Mouse (Mus musculus): ENCODE results near the gene Klf9. TPM values are rescaled to one million over a fixed set of nuclear protein-coding genes. Genes with fewer than 3 reads are reported as not detected.

Klf9 gene
- total and polyA plus RNA-seq, 3 experiments: 21.1 to 70.7 (median 32.4) TPM

DNA sequence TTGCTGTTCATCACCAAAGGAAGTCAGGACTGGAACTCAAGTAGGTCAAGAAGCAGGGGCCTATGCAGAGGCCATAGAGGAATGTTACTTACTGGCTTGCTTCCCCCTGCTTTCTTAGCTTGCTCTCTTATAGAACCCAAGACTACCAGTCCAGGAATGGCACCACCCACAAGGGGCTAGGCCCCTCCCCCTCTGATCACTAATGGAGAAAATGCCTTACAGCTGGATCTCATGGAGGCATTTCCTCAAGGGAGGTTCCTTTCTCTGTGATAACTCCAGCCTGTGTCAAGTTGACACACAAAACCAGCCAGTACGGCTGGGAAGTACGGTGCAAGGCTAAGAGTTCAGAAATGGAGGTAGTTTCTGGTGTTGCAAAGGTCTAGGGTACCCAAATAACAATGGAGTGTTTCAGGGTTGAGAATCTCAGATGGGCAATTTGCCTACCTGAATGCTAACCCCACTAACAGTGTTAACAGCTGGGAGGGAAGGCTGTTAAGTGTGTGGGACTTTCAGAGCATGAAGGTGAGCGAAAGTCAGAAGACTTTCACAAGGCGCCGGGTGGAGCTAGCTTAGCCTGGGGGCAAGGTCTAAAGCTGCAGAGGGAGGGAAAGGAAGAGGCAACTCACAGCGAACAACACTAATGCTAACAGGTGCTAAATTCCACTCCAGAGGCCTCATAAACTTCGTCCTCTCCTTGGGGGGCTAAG, 8.2 kb upstream of the Klf9 start:
- ATAC-seq (ENCODE audit: extremely low read depth, insufficient number of reproducible peaks, low FRiP score, poor library complexity, severe bottlenecking) (no peak), DNase-seq (ENCODE audit: low spot score) (no peak)
- peaks cover 67% of the 10 kb centered on the region for H3K4me1 ChIP-seq (ENCODE audit: insufficient read depth, low read depth, low read length)
- no peaks in the 10 kb centered on the region; the same call in 1 of the 2 replicates for H3K27me3 ChIP-seq (ENCODE audit: insufficient read depth, low read length)
- no peak overlapping the region for H3K4me3 ChIP-seq (ENCODE audit: low read depth, low read length)
- no peaks in the 10 kb centered on the region for H3K36me3 ChIP-seq (replicated peaks)
- no peaks in the 10 kb centered on the region for H3K9me3 ChIP-seq (replicated peaks)
- TF ChIP-seq GATA2 (IDR thresholded peaks at IDR 0.05; ENCODE audit: borderline replicate concordance, low read depth, low read length) (no peak), CTCF (IDR thresholded peaks at IDR 0.05; ENCODE audit: low read depth, low read length) (no peak), TAL1 (conservative IDR thresholded peaks at IDR 0.05; ENCODE audit: low read depth, low read length) (no peak), POLR2AphosphoS5 (IDR thresholded peaks at IDR 0.05; ENCODE audit: insufficient replicate concordance, low read depth, low read length) (no peak), GATA1 (IDR thresholded peaks at IDR 0.05; ENCODE audit: borderline replicate concordance, low read length) (no peak)

- H3K27me3 ChIP-seq (ENCODE audit: insufficient read depth, low read length): no peaks in the 10 kb centered on the region; the same call in 1 of the 2 replicates
- peak overlapping the region; percentile 72 for H3K4me3 ChIP-seq (ENCODE audit: low read depth, low read length)
- DNase-seq (ENCODE audit: low spot score) (no peak), ATAC-seq (ENCODE audit: extremely low read depth, insufficient number of reproducible peaks, low FRiP score, poor library complexity, severe bottlenecking) (no peak)
- H3K4me1 ChIP-seq (ENCODE audit: insufficient read depth, low read depth, low read length): peaks cover 72% of the 10 kb centered on the region
- H3K9me3 ChIP-seq (replicated peaks): no peaks in the 10 kb centered on the region
- TF ChIP-seq TAL1 (conservative IDR thresholded peaks at IDR 0.05; ENCODE audit: low read depth, low read length): no peak
- no peak for TF ChIP-seq CTCF (IDR thresholded peaks at IDR 0.05; ENCODE audit: low read depth, low read length)
- TF ChIP-seq GATA2 (IDR thresholded peaks at IDR 0.05; ENCODE audit: borderline replicate concordance, low read depth, low read length): no peak
- TF ChIP-seq POLR2AphosphoS5 (IDR thresholded peaks at IDR 0.05; ENCODE audit: insufficient replicate concordance, low read depth, low read length): no peak
- no peak for TF ChIP-seq GATA1 (IDR thresholded peaks at IDR 0.05; ENCODE audit: borderline replicate concordance, low read length)
- no peaks in the 10 kb centered on the region for H3K36me3 ChIP-seq (replicated peaks)
Observed at GRCm38 (mm10) chr19:23133427-23134094, 7.5 kb upstream of the Klf9 start.

DNA sequence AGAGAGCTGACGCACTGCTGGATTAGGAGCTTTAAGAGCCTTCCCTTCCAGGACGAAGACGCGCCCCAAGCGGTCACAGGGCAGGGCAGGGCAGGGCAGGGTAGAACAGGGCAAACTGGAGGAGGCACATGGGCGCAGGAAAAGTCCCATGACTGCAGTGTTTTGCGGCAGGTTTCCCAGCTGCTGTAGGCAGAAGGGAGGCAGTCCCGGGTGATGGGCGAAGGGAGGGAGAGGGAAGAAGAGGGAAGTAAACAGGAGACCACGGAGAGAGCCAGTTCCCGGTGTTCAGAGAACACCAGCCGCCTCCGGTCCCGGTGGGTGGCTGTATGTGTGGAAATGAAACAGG, 7.0 kb upstream of the Klf9 start:
- no peaks in the 10 kb centered on the region for H3K9me3 ChIP-seq (replicated peaks)
- H3K36me3 ChIP-seq (replicated peaks): no peaks in the 10 kb centered on the region
- no peak for TF ChIP-seq GATA2 (IDR thresholded peaks at IDR 0.05; ENCODE audit: borderline replicate concordance, low read depth, low read length)
- no peak for TF ChIP-seq CTCF (IDR thresholded peaks at IDR 0.05; ENCODE audit: low read depth, low read length)
- TF ChIP-seq GATA1 (IDR thresholded peaks at IDR 0.05; ENCODE audit: borderline replicate concordance, low read length): no peak
- TF ChIP-seq POLR2AphosphoS5 (IDR thresholded peaks at IDR 0.05; ENCODE audit: insufficient replicate concordance, low read depth, low read length): no peak
- TF ChIP-seq TAL1 (conservative IDR thresholded peaks at IDR 0.05; ENCODE audit: low read depth, low read length): no peak
- peaks cover 72% of the 10 kb centered on the region for H3K4me1 ChIP-seq (ENCODE audit: insufficient read depth, low read depth, low read length)
- DNase-seq (ENCODE audit: low spot score): no peak
- peak; percentile 25; the same call in 1 of the 2 replicates for ATAC-seq (ENCODE audit: extremely low read depth, insufficient number of reproducible peaks, low FRiP score, poor library complexity, severe bottlenecking)
- peak overlapping the region; percentile 72 for H3K4me3 ChIP-seq (ENCODE audit: low read depth, low read length)
- no peaks in the 10 kb centered on the region; the same call in 1 of the 2 replicates for H3K27me3 ChIP-seq (ENCODE audit: insufficient read depth, low read length)

DNA sequence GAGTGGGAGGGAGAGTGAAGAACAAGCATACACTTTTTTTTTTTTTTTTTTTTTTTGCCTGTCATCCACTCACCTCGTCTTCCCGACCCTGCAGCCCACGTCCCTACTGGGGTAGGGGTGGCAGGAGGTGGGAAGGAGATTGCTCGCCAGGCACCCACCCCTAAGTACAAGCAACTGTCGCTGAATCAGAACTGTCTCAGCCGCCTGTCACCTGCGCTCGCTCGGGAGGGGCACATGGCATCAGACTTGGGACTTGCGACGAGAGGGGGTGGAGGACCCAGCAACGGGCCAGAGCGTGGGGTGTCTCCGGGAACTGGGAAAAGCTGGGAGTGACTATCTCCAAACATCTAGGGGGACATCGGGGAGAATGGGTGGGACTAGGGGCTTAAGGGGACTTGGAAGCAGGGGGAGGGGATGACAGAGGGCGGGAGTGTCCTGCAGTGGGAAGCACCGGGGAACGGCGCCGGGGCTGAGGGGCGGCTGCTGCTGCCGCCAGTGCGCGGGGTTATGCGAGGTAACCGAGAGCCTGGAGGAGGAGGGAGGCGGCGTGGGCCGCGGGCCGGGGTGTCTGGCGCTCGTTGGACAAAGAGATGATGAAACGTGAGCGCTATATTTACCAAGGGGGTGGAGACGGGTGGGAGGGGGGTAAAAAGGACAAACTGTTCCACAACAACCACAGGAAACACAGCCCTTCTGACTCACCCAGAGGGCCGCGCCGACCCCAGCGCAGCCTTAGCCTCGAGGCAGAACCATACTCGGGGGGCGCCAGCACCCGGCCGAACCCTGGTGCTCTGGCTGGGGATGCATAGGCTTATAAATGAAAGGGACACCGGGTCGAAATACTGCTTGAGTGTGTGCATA, 6.4 kb upstream of the Klf9 start:
- no peaks in the 10 kb centered on the region for H3K9me3 ChIP-seq (replicated peaks)
- TF ChIP-seq CTCF (IDR thresholded peaks at IDR 0.05; ENCODE audit: low read depth, low read length): no peak
- TF ChIP-seq POLR2AphosphoS5 (IDR thresholded peaks at IDR 0.05; ENCODE audit: insufficient replicate concordance, low read depth, low read length): no peak
- no peak for TF ChIP-seq GATA1 (IDR thresholded peaks at IDR 0.05; ENCODE audit: borderline replicate concordance, low read length)
- TF ChIP-seq TAL1 (conservative IDR thresholded peaks at IDR 0.05; ENCODE audit: low read depth, low read length): no peak
- TF ChIP-seq GATA2 (IDR thresholded peaks at IDR 0.05; ENCODE audit: borderline replicate concordance, low read depth, low read length): no peak
- no peaks in the 10 kb centered on the region; the same call in 1 of the 2 replicates for H3K27me3 ChIP-seq (ENCODE audit: insufficient read depth, low read length)
- H3K4me3 ChIP-seq (ENCODE audit: low read depth, low read length): peak overlapping the region; percentile 72
- no peaks in the 10 kb centered on the region for H3K36me3 ChIP-seq (replicated peaks)
- peak; percentile 40 for ATAC-seq (ENCODE audit: extremely low read depth, insufficient number of reproducible peaks, low FRiP score, poor library complexity, severe bottlenecking)
- DNase-seq (ENCODE audit: low spot score): peak; percentile 72
- H3K4me1 ChIP-seq (ENCODE audit: insufficient read depth, low read depth, low read length): peaks cover 74% of the 10 kb centered on the region

DNA sequence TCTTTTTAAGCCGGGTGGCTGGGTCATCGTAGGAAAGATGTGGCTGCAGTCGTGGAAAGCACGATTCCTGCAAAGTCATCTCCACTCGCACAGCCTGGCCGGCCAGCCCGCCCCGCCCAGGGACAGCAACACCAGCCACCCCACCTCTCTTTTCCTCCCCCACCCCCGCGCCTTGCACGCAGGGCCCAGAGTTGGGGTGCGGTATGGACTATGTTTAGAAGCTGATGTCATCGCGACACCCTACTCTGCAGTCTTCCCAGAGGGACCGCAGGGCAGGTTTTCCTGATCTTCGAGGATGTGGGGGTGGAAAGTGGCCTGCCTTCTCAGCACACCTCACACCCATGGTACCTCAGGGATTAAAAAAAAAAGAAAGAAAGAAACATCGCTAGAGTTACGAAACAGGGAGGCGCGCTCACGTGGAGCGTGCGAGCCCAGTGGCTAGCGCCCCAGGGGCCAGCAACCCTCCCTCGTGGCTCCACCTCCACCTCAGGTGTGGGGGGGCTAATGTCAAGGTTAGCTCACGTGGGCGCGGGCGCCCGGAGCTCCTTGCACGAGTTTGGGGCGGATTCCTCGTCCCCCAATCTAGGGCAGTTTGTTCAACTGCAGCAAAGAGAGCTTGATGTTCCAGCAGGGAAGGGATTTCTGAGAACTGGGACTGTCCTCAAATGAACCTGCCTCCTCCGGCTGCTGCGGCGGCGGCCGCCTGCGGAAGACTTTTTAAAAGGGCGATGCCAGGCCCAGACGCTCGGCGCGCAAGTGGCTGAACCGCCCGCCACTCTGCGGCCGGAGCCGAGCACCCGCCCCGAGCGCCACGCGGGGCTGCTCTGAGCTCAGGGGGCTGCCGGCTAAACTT, 5.5 kb upstream of the Klf9 start:
- Histone ChIP-seq H3K36me3 (replicated peaks) (no peaks in the 10 kb centered on the region), H3K4me1 (ENCODE audit: insufficient read depth, low read depth, low read length) (peaks cover 67% of the 10 kb centered on the region), H3K9me3 (replicated peaks) (no peaks in the 10 kb centered on the region), H3K27me3 (ENCODE audit: insufficient read depth, low read length) (no peaks in the 10 kb centered on the region; the same call in 1 of the 2 replicates), H3K4me3 (ENCODE audit: low read depth, low read length) (peak overlapping the region; percentile 72)
- ATAC-seq (ENCODE audit: extremely low read depth, insufficient number of reproducible peaks, low FRiP score, poor library complexity, severe bottlenecking): peak; percentile 46
- peak; percentile 79 for DNase-seq (ENCODE audit: low spot score)
- no peak for TF ChIP-seq GATA1 (IDR thresholded peaks at IDR 0.05; ENCODE audit: borderline replicate concordance, low read length)
- TF ChIP-seq POLR2AphosphoS5 (IDR thresholded peaks at IDR 0.05; ENCODE audit: insufficient replicate concordance, low read depth, low read length): no peak
- TF ChIP-seq GATA2 (IDR thresholded peaks at IDR 0.05; ENCODE audit: borderline replicate concordance, low read depth, low read length): no peak
- TF ChIP-seq TAL1 (conservative IDR thresholded peaks at IDR 0.05; ENCODE audit: low read depth, low read length): no peak
- no peak for TF ChIP-seq CTCF (IDR thresholded peaks at IDR 0.05; ENCODE audit: low read depth, low read length)

Data from G1E (cell line).